Mouse (Mus musculus): Measurements from ENCODE around the gene Ccdc62.

Gene Ccdc62

GRCm38 (mm10) chr5:123935931-123936330, 5.5 kb downstream of the Ccdc62 start:
- no peak for DNase-seq (ENCODE audit: low spot score in 2 of 2)

GRCm38 (mm10) chr5:123938479-123938878, 8.0 kb downstream of the Ccdc62 start:
- DNase-seq (ENCODE audit: low spot score in 2 of 2): no peak

GRCm38 (mm10) chr5:123946546-123946945, 16.1 kb downstream of the Ccdc62 start:
- DNase-seq (ENCODE audit: low spot score in 2 of 2): no peak

- DNase-seq (ENCODE audit: low spot score in 2 of 2): no peak
These were observed 16.7 kb downstream of the Ccdc62 start for GRCm38 (mm10) chr5:123947041-123947761.

GRCm38 (mm10) chr5:123952365-123953045, 22.0 kb downstream of the Ccdc62 start:
- DNase-seq (ENCODE audit: low spot score in 2 of 2): no peak

- DNase-seq (ENCODE audit: low spot score in 2 of 2): no peak
These were observed 26.7 kb downstream of the Ccdc62 start for GRCm38 (mm10) chr5:123957213-123957612.

GRCm38 (mm10) chr5:123959018-123959417, 28.5 kb downstream of the Ccdc62 start:
- DNase-seq (ENCODE audit: low spot score in 2 of 2): no peak

- DNase-seq (ENCODE audit: low spot score in 2 of 2): no peak
These were observed 29.6 kb downstream of the Ccdc62 start for GRCm38 (mm10) chr5:123960129-123960528.

GRCm38 (mm10) chr5:123961046-123961445, 30.6 kb downstream of the Ccdc62 start:
- DNase-seq (ENCODE audit: low spot score in 2 of 2): no peak

- DNase-seq (ENCODE audit: low spot score in 2 of 2): no peak
These were observed 33.7 kb downstream of the Ccdc62 start for GRCm38 (mm10) chr5:123964208-123964607.

- DNase-seq (ENCODE audit: low spot score in 2 of 2): no peak
These were observed 36.3 kb downstream of the Ccdc62 start for GRCm38 (mm10) chr5:123966759-123967158.

- no peak for DNase-seq (ENCODE audit: low spot score in 2 of 2)
These were observed 38.0 kb downstream of the Ccdc62 start for GRCm38 (mm10) chr5:123968468-123968867.

GRCm38 (mm10) chr5:123969216-123969615, 38.7 kb downstream of the Ccdc62 start:
- DNase-seq (ENCODE audit: low spot score in 2 of 2): no peak

GRCm38 (mm10) chr5:123970576-123970975, 40.1 kb downstream of the Ccdc62 start:
- no peak for DNase-seq (ENCODE audit: low spot score in 2 of 2)

- DNase-seq (ENCODE audit: low spot score in 2 of 2): no peak
These were observed 42.0 kb downstream of the Ccdc62 start for GRCm38 (mm10) chr5:123972453-123972852.

- peak in 1 of 2 experiments; percentile 57 for DNase-seq (ENCODE audit: low spot score in 2 of 2)
These were observed 43.1 kb downstream of the Ccdc62 start, which contains the start of gene Hip1r for GRCm38 (mm10) chr5:123973299-123974178. Gene Hip1r (plus strand): TSS chr5:123973628.

GRCm38 (mm10) chr5:123974179-123974485, 43.7 kb downstream of the Ccdc62 start:
- DNase-seq (ENCODE audit: low spot score in 2 of 2): no peak

GRCm38 (mm10) chr5:123974616-123975111, 44.2 kb downstream of the Ccdc62 start:
- no peak for DNase-seq (ENCODE audit: low spot score in 2 of 2)

GRCm38 (mm10) chr5:123975668-123976180, 45.2 kb downstream of the Ccdc62 start:
- DNase-seq (ENCODE audit: low spot score in 2 of 2): no peak

- DNase-seq (ENCODE audit: low spot score in 2 of 2): no peak
These were observed 46.8 kb downstream of the Ccdc62 start for GRCm38 (mm10) chr5:123977231-123977630.

GRCm38 (mm10) chr5:123978131-123978530, 47.7 kb downstream of the Ccdc62 start:
- DNase-seq (ENCODE audit: low spot score in 2 of 2): no peak
